30 mouse cellular contexts compared by ENCODE assay signal in genomic region chr13:76194937-76195336, GRCm38 (mm10).
DNase-seq lines count a peak whose midpoint lies in the region; ATAC-seq lines count a peak whose summit lies in the region.
"Had no signal": no experiment of that assay in that cellular context is flagged by ENCODE, and none has a peak within 500 bp of the region (broad histone marks: within the 10 kb centered on the region; RNA-seq: fewer than 3 reads in every experiment).

No protein-coding gene starts in this region.

- H3K4me3 ChIP-seq in forebrain, embryonic 12.5 days (replicated peaks): no peak overlapping the region
- H3K4me3 ChIP-seq in forebrain, embryonic 11.5 days (ENCODE audit: low read depth, low read length): no peak overlapping the region
- H3K4me3 ChIP-seq in forebrain, embryonic 14.5 days (ENCODE audit: low read depth, low read length): no peak overlapping the region
- no peak overlapping the region for H3K4me3 ChIP-seq in kidney, embryonic 16.5 days (ENCODE audit: low read length)
- H3K4me3 ChIP-seq: erythroblast, embryonic 14.5 days; gastrocnemius, adult 2 months; hindbrain, embryonic 12.5 days; left cerebral cortex, adult 2 months; limb, embryonic 12.5 days; liver, embryonic 15.5 days; neural tube, embryonic 15.5 days had no signal

- DNase-seq in cerebellum, adult 11 months: no peak
- DNase-seq in forebrain, embryonic 11.5 days (ENCODE audit: low spot score): no peak
- peak; percentile 20 for DNase-seq in ES-CJ7 (ENCODE audit: low read depth, low spot score)
- DNase-seq in forebrain, embryonic 14.5 days (ENCODE audit: low spot score): peak; percentile 39
- no peak for DNase-seq in adrenal gland, postnatal 10 days
- DNase-seq: adrenal gland, postnatal 14 days; gastrocnemius, adult 2 months; gastrocnemius, postnatal 36 days; heart, adult 18-20 months; heart, postnatal 36 days; kidney, adult 9 months; kidney, postnatal 14 days; lung, embryonic 14.5 days; lung, postnatal 14 days; midbrain, embryonic 14.5 days; right cerebral cortex, postnatal 4 days had no signal

- no peaks in the 10 kb centered on the region for H3K9me3 ChIP-seq in forebrain, embryonic 12.5 days
- H3K9me3 ChIP-seq in forebrain, embryonic 11.5 days (ENCODE audit: control insufficient read depth, low read length): no peaks in the 10 kb centered on the region
- no peaks in the 10 kb centered on the region for H3K9me3 ChIP-seq in forebrain, embryonic 14.5 days (replicated peaks; ENCODE audit: control insufficient read depth, low read length)
- H3K9me3 ChIP-seq in kidney, embryonic 16.5 days (ENCODE audit: low read length): peaks cover 5% of the 10 kb centered on the region; the same call in 1 of the 2 replicates
- H3K9me3 ChIP-seq: G1E; hindbrain, embryonic 12.5 days; limb, embryonic 12.5 days; liver, embryonic 15.5 days; neural tube, embryonic 15.5 days had no signal

- H3K36me3 ChIP-seq in forebrain, embryonic 12.5 days (replicated peaks): peaks cover 23% of the 10 kb centered on the region
- no peaks in the 10 kb centered on the region for H3K36me3 ChIP-seq in forebrain, embryonic 11.5 days (ENCODE audit: control insufficient read depth, insufficient read depth, low read length)
- H3K36me3 ChIP-seq in forebrain, embryonic 14.5 days (ENCODE audit: control insufficient read depth, insufficient read depth, low read length): 0 out of 2 replicates have a peak, but pooled peaks cover 19% of the 10 kb centered on the region
- H3K36me3 ChIP-seq in kidney, embryonic 16.5 days (ENCODE audit: insufficient read depth, low read length): peaks cover 28% of the 10 kb centered on the region

- no peaks in the 10 kb centered on the region for H3K4me1 ChIP-seq in forebrain, embryonic 12.5 days
- no peaks in the 10 kb centered on the region for H3K4me1 ChIP-seq in forebrain, embryonic 11.5 days (replicated peaks; ENCODE audit: control insufficient read depth, insufficient read depth, low read length)
- no peaks in the 10 kb centered on the region for H3K4me1 ChIP-seq in forebrain, embryonic 14.5 days (ENCODE audit: control insufficient read depth, insufficient read depth, low read length)
- H3K4me1 ChIP-seq in kidney, embryonic 16.5 days (ENCODE audit: insufficient read depth, low read length): no peaks in the 10 kb centered on the region
- H3K4me1 ChIP-seq: hindbrain, embryonic 12.5 days; limb, embryonic 12.5 days; neural tube, embryonic 15.5 days had no signal

- H3K27me3 ChIP-seq in forebrain, embryonic 12.5 days: no peaks in the 10 kb centered on the region
- H3K27me3 ChIP-seq in forebrain, embryonic 11.5 days (ENCODE audit: control insufficient read depth, insufficient read depth, low read length): no peaks in the 10 kb centered on the region
- H3K27me3 ChIP-seq in forebrain, embryonic 14.5 days (replicated peaks; ENCODE audit: control insufficient read depth, insufficient read depth, low read length): no peaks in the 10 kb centered on the region
- H3K27me3 ChIP-seq in kidney, embryonic 16.5 days (ENCODE audit: insufficient read depth, low read length): no peaks in the 10 kb centered on the region
- H3K27me3 ChIP-seq: CH12.LX; hindbrain, embryonic 12.5 days; limb, embryonic 12.5 days; liver, embryonic 15.5 days; neural tube, embryonic 15.5 days had no signal

- H3K27ac ChIP-seq in forebrain, embryonic 12.5 days: no peak overlapping the region
- H3K27ac ChIP-seq in forebrain, embryonic 11.5 days (ENCODE audit: low read depth, low read length): no peak overlapping the region
- H3K27ac ChIP-seq in forebrain, embryonic 14.5 days (ENCODE audit: low read depth, low read length): no peak overlapping the region
- no peak overlapping the region for H3K27ac ChIP-seq in kidney, embryonic 16.5 days (ENCODE audit: low read length)
- H3K27ac ChIP-seq: gastrocnemius, adult 2 months; hindbrain, embryonic 12.5 days; hindbrain, postnatal 0 days; limb, embryonic 12.5 days; liver, embryonic 15.5 days; neural tube, embryonic 15.5 days had no signal

- H3K9ac ChIP-seq in forebrain, embryonic 12.5 days: no peak overlapping the region
- no peak overlapping the region for H3K9ac ChIP-seq in forebrain, embryonic 11.5 days (ENCODE audit: low read length)
- H3K9ac ChIP-seq in forebrain, embryonic 14.5 days (ENCODE audit: low read length): no peak overlapping the region
- H3K9ac ChIP-seq in kidney, embryonic 16.5 days (replicated peaks; ENCODE audit: low read length): no peak overlapping the region
- H3K9ac ChIP-seq: hindbrain, embryonic 12.5 days; limb, embryonic 12.5 days; liver, embryonic 15.5 days; lung, embryonic 14.5 days; neural tube, embryonic 15.5 days had no signal

- H3K4me2 ChIP-seq in forebrain, embryonic 12.5 days: no peak overlapping the region
- no peak overlapping the region for H3K4me2 ChIP-seq in forebrain, embryonic 11.5 days (ENCODE audit: low read depth, low read length, severe bottlenecking)
- H3K4me2 ChIP-seq in forebrain, embryonic 14.5 days (ENCODE audit: low read length): no peak overlapping the region
- H3K4me2 ChIP-seq in kidney, embryonic 16.5 days (replicated peaks; ENCODE audit: low read depth, low read length): no peak overlapping the region
- H3K4me2 ChIP-seq: heart, embryonic 11.5 days; hindbrain, embryonic 12.5 days; limb, embryonic 12.5 days; liver, embryonic 15.5 days; lung, embryonic 14.5 days; neural tube, embryonic 15.5 days had no signal

- ATAC-seq in cerebellum, adult (ENCODE audit: insufficient number of reproducible peaks, low FRiP score, low TSS enrichment): 0 out of 2 replicates have a peak, but pooled peaks have one; percentile 39
- ATAC-seq in forebrain, embryonic 12.5 days (ENCODE audit: low FRiP score): peak; percentile 45; the same call in 1 of the 2 replicates
- no peak for ATAC-seq in forebrain, embryonic 11.5 days (replicated peaks; ENCODE audit: low FRiP score)
- peak; percentile 53; the same call in 1 of the 2 replicates for ATAC-seq in forebrain, embryonic 14.5 days
- no peak for ATAC-seq in kidney, embryonic 16.5 days (ENCODE audit: low FRiP score, low TSS enrichment)
- ATAC-seq: hindbrain, postnatal 0 days; intestine, embryonic 16.5 days had no signal

Comparison
In these comparisons a context has a peak if more than half of its experiments do, and no peak if none do; other contexts are left out.
1. ATAC-seq: peak in cerebellum, adult (single experiment), forebrain, embryonic 12.5 days (single experiment) and forebrain, embryonic 14.5 days (single experiment); none in forebrain, embryonic 11.5 days (single experiment) and kidney, embryonic 16.5 days (single experiment).
2. DNase-seq: peak in ES-CJ7 (single experiment) and forebrain, embryonic 14.5 days (single experiment); none in cerebellum, adult 11 months (single experiment), forebrain, embryonic 11.5 days (single experiment) and adrenal gland, postnatal 10 days (single experiment).